Mouse (Mus musculus) limb, embryonic 14.5 days (tissue): ENCODE results near the gene Rcc2. TPM values are rescaled to one million over a fixed set of nuclear protein-coding genes. Genes with fewer than 3 reads are reported as not detected.

Experiments used
- ATAC-seq: fragments of 200-750 bp; cut with Nextera tagmentation; 2 replicates; pipeline ENCODE4 v1.8.0; 2017; ENCODE audit warnings: low read depth, moderate number of reproducible peaks, moderate TSS enrichment; ENCODE audit not compliant: low FRiP score
- DNase-seq: peaks from one replicate; pipeline ENCODE4 v3.0.0-alpha.2; 2015; ENCODE audit warnings: low spot score
- H3K27ac ChIP-seq: fragments of 300-500 bp; sonication (generic); replicated peaks from 2 replicates; pipeline ENCODE4 v1.5.1; 2014; ENCODE audit warnings: low read depth, mild to moderate bottlenecking, low read length, moderate library complexity, mixed read lengths
- H3K27me3 ChIP-seq: fragments of 300-500 bp; sonication (generic); 2 replicates; pipeline ENCODE4 v1.6.1; 2014; ENCODE audit warnings: low read length, mixed read lengths; ENCODE audit not compliant: control insufficient read depth, insufficient read depth
- H3K36me3 ChIP-seq: fragments of 300-500 bp; sonication (generic); 2 replicates; pipeline ENCODE4 v1.6.1; 2014; ENCODE audit warnings: mild to moderate bottlenecking, low read length, moderate library complexity, mixed read lengths; ENCODE audit not compliant: control insufficient read depth, insufficient read depth
- H3K4me1 ChIP-seq: fragments of 300-500 bp; sonication (generic); 2 replicates; pipeline ENCODE4 v1.6.1; 2014; ENCODE audit warnings: antibody characterized with exemption, low read length, mixed read lengths; ENCODE audit not compliant: control insufficient read depth, insufficient read depth
- H3K4me2 ChIP-seq: fragments of 300-500 bp; sonication (generic); replicated peaks from 2 replicates; pipeline ENCODE4 v1.6.1; 2014; ENCODE audit warnings: low read depth, mild to moderate bottlenecking, low read length, moderate library complexity; ENCODE audit not compliant: severe bottlenecking
- H3K4me3 ChIP-seq: fragments of 300-500 bp; sonication (generic); replicated peaks from 2 replicates; pipeline ENCODE4 v1.5.1; 2014; ENCODE audit warnings: low read length
- H3K9ac ChIP-seq: fragments of 300-500 bp; sonication (generic); 2 replicates; pipeline ENCODE4 v1.6.1; 2014; ENCODE audit warnings: mild to moderate bottlenecking, low read depth, low read length, moderate library complexity; ENCODE audit not compliant: severe bottlenecking
- H3K9me3 ChIP-seq: fragments of 300-500 bp; sonication (generic); 2 replicates; pipeline ENCODE4 v1.6.1; 2016; ENCODE audit warnings: low read length; ENCODE audit not compliant: control insufficient read depth
- POLR2A ChIP-seq: fragments of 200-500 bp; IDR thresholded peaks from 2 replicates; pipeline ENCODE4 v1.8.0; 2012; ENCODE audit warnings: inconsistent platforms, mild to moderate bottlenecking, moderate library complexity, borderline replicate concordance; ENCODE audit not compliant: insufficient read depth, insufficient read length; ENCODE audit errors: extremely low read depth
- WGBS: fragments of 180-500 bp; shearing (Covaris S2); extraction: QIAGEN DNeasy Blood & Tissue Kit; methylation state at CpG from one replicate; pipeline ENCODE4 v1.1.7; 2014; 5-methylcytosine and 5-hydroxymethylcytosine counted together
- polyA plus RNA-seq, 2 experiments: library from polyadenylated mRNA; depleted of rRNA in 1 of 2; stranded (reverse) in 1 of 2; unstranded in 1 of 2; fragments of >200 nt; fragmentation: Nextera tagmentation in 1 of 2; extraction: Ambion mirVana in 1 of 2; gene quantifications; 2 replicates each; pipeline versions ENCODE4 v1.2.1 to v1.2.3; 2012 to 2014

Rcc2 gene
- polyA plus RNA-seq, 2 experiments = 47.8 to 119 TPM

- Histone ChIP-seq H3K9me3 (no peaks in the 10 kb centered on the region), H3K36me3 (peaks cover 96% of the 10 kb centered on the region), H3K4me2 (no peak overlapping the region), H3K4me3 (no peak overlapping the region), H3K9ac (no peak overlapping the region), H3K27ac (no peak overlapping the region), H3K4me1 (no peaks in the 10 kb centered on the region), H3K27me3 (no peaks in the 10 kb centered on the region)
- DNase-seq (no peak), ATAC-seq (no peak)
- TF ChIP-seq POLR2A = no peak
- whole genome bisulfite sequencing = 95% methylated on average over 11 of the region's 11 CpGs
These were observed 16.7 kb downstream of the Rcc2 start for GRCm38 (mm10) chr4:140716994-140717393.

GRCm38 (mm10) chr4:140718436-140718835 is 18.1 kb downstream of the Rcc2 start:
- no peaks in the 10 kb centered on the region; the same call in 1 of the 2 replicates for H3K4me1 ChIP-seq
- H3K9me3 ChIP-seq = no peaks in the 10 kb centered on the region
- ATAC-seq = no peak
- H3K9ac ChIP-seq = no peak overlapping the region
- H3K27me3 ChIP-seq = no peaks in the 10 kb centered on the region
- WGBS = 96% methylated on average over 9 of the region's 9 CpGs
- no peak overlapping the region for H3K4me3 ChIP-seq
- H3K27ac ChIP-seq = no peak overlapping the region
- H3K36me3 ChIP-seq = peaks cover 96% of the 10 kb centered on the region
- DNase-seq = no peak
- H3K4me2 ChIP-seq = no peak overlapping the region
- TF ChIP-seq POLR2A = no peak

- H3K9me3 ChIP-seq = no peaks in the 10 kb centered on the region
- H3K27me3 ChIP-seq = no peaks in the 10 kb centered on the region
- H3K9ac ChIP-seq = no peak overlapping the region
- no peak for TF ChIP-seq POLR2A
- ATAC-seq (no peak), DNase-seq (no peak)
- H3K4me3 ChIP-seq = no peak overlapping the region
- WGBS = 88% methylated on average over 5 of the region's 5 CpGs
- H3K36me3 ChIP-seq = peaks cover 92% of the 10 kb centered on the region
- no peaks in the 10 kb centered on the region; the same call in 1 of the 2 replicates for H3K4me1 ChIP-seq
- H3K4me2 ChIP-seq = no peak overlapping the region
- no peak overlapping the region for H3K27ac ChIP-seq
These were observed 19.8 kb downstream of the Rcc2 start for GRCm38 (mm10) chr4:140720091-140720490.

- H3K9ac ChIP-seq = no peak overlapping the region
- no peak overlapping the region for H3K4me2 ChIP-seq
- no peak overlapping the region for H3K4me3 ChIP-seq
- TF ChIP-seq POLR2A = no peak
- H3K9me3 ChIP-seq = no peaks in the 10 kb centered on the region
- H3K4me1 ChIP-seq = no peaks in the 10 kb centered on the region; the same call in 1 of the 2 replicates
- DNase-seq (no peak), ATAC-seq (no peak)
- 81% methylated on average over 20 of the region's 20 CpGs for WGBS
- H3K27ac ChIP-seq = no peak overlapping the region
- H3K27me3 ChIP-seq = no peaks in the 10 kb centered on the region
- peaks cover 82% of the 10 kb centered on the region for H3K36me3 ChIP-seq
These were observed 21.7 kb downstream of the Rcc2 start for GRCm38 (mm10) chr4:140721968-140722490.

DNA sequence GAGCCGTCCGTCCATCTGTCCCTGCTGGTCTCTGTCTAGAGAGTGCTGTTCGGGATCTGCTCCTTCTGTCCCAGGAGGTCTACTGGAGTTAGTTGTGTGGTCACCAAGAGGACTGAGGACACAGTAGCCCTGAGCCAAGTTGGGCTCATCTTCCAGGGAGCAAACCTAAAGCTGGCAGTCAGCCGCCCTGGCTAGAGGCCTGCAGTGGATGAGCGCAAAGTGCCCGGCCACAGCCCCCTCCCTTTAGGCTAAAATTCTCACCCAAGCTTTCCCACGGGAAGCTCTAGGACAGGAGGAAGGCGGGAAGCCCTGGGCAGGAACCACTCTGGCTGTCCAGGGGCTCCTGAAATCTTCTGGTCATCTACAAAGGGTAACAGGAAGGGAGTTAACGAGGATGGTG is 22.4 kb downstream of the Rcc2 start:
- Histone ChIP-seq H3K4me2 (no peak overlapping the region), H3K27ac (no peak overlapping the region), H3K36me3 (peaks cover 77% of the 10 kb centered on the region), H3K9me3 (no peaks in the 10 kb centered on the region), H3K4me3 (no peak overlapping the region), H3K9ac (no peak overlapping the region), H3K4me1 (no peaks in the 10 kb centered on the region; the same call in 1 of the 2 replicates), H3K27me3 (no peaks in the 10 kb centered on the region)
- WGBS = 70% methylated on average over 9 of the region's 9 CpGs
- DNase-seq (no peak), ATAC-seq (no peak)
- TF ChIP-seq POLR2A = no peak
